Mouse (Mus musculus): Measurements from ENCODE around the gene Zfp740. TPM values are rescaled to one million over a fixed set of nuclear protein-coding genes. Genes with fewer than 3 reads are reported as not detected.

Gene Zfp740
- polyA plus RNA-seq, 1 experiment: 46.6 TPM

DNA sequence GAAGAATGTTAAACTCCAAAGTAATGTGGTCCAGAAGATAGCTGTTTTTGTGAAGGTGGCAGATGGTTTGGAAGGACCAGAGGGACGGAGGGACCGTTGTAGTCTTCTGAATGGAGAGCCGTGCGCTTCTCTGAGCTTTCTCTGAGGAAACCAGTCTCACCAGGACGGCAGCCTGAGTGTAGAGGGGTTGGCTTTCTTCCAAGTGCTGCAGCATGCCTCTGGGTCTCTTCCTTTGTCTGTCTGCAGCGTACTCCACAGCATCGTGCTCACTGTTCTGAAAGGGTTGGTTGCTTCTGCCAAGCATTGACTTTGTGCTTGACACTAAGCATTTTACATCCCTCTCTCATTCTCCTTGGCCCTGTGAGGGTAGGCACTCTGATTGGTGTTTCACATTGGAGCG lies 2.7 kb downstream of the Zfp740 start:
- 19% methylated on average over 8 of the region's 8 CpGs for WGBS
- no peak for DNase-seq
- Histone ChIP-seq H3K4me3 (replicated peaks; ENCODE audit: extremely low read depth, low read depth, low read length) (no peak overlapping the region), H3K4me1 (ENCODE audit: control insufficient read depth, insufficient read depth, low read length) (peaks cover 27% of the 10 kb centered on the region)
- TF ChIP-seq POLR2A (IDR thresholded peaks at IDR 0.05; ENCODE audit: borderline replicate concordance, extremely low read depth, low read depth, low read length) (no peak), CTCF (IDR thresholded peaks at IDR 0.05; ENCODE audit: insufficient read depth, low read length) (no peak)

DNA sequence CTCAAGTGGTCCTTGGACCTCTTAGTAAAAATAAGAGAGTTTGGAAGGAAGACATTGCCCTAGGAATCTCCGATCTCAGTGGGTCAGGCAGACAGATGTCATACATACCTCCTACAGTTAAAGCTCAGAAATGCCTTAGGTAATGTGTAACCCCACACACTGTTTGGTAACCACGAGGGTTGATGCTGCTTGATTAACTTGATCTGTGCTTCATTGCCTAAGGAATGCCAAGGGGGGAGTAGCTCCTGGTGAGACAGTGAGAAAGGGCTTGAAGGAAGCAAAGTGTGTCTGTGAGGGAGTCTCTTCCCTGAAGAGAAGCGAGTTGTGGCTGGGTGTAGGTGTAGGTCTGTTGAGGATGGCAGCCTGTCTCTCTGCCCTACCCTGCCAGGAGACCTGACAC lies 4.3 kb downstream of the Zfp740 start:
- Histone ChIP-seq H3K4me3 (replicated peaks; ENCODE audit: extremely low read depth, low read depth, low read length) (no peak overlapping the region), H3K4me1 (ENCODE audit: control insufficient read depth, insufficient read depth, low read length) (peaks cover 25% of the 10 kb centered on the region)
- TF ChIP-seq POLR2A (IDR thresholded peaks at IDR 0.05; ENCODE audit: borderline replicate concordance, extremely low read depth, low read depth, low read length) (no peak), CTCF (IDR thresholded peaks at IDR 0.05; ENCODE audit: insufficient read depth, low read length) (no peak)
- no peak for DNase-seq
- 69% methylated on average over 3 of the region's 3 CpGs for WGBS

DNA sequence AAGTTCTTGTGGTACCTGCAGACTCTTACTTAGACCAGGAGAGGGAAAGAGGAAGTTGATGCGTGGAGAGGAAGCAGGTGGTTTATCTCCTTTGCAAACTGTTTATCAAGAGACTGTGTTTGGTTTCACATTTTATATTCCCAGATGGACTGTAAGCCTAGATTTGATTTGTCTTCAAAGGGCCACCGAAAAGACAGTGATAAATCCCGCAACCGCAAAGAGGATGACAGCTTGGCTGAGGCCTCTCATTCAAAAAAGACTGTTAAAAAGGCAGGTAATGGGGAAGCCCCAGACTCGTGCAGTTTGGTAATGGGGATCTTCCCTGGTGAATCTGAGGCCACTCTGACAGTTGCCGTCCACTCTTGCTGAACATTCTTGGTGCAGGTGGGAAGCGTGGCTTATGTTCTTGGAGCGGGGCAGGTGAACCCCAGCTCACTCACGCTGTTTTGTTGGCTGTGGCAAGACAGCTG lies 5.1 kb downstream of the Zfp740 start:
- Histone ChIP-seq H3K4me3 (replicated peaks; ENCODE audit: extremely low read depth, low read depth, low read length) (no peak overlapping the region), H3K4me1 (ENCODE audit: control insufficient read depth, insufficient read depth, low read length) (peaks cover 24% of the 10 kb centered on the region)
- TF ChIP-seq POLR2A (IDR thresholded peaks at IDR 0.05; ENCODE audit: borderline replicate concordance, extremely low read depth, low read depth, low read length): no peak
- TF ChIP-seq CTCF (IDR thresholded peaks at IDR 0.05; ENCODE audit: insufficient read depth, low read length): no peak
- WGBS: 56% methylated on average over 9 of the region's 9 CpGs
- DNase-seq: no peak

DNA sequence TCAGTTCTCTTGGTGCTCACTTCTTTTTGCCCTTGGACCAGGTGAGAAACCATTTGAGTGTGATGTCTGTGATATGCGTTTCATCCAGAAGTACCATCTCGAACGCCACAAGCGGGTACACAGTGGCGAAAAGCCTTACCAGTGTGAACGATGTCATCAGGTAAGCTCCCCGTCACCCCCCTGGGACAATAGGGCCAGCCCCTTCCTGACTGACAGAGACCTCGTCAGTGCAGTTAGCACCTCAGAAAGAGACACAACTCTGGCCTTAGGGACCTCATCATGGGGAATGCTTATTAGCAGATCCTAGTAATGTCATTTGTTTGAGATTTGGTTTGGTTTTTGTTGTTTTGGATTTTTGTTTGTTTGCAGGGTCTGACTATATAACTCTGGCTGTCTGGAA lies 6.1 kb downstream of the Zfp740 start:
- H3K4me1 ChIP-seq (ENCODE audit: control insufficient read depth, insufficient read depth, low read length): peaks cover 24% of the 10 kb centered on the region
- WGBS: 90% methylated on average over 8 of the region's 8 CpGs
- no peak for TF ChIP-seq POLR2A (IDR thresholded peaks at IDR 0.05; ENCODE audit: borderline replicate concordance, extremely low read depth, low read depth, low read length)
- no peak for TF ChIP-seq CTCF (IDR thresholded peaks at IDR 0.05; ENCODE audit: insufficient read depth, low read length)
- no peak for DNase-seq
- H3K4me3 ChIP-seq (replicated peaks; ENCODE audit: extremely low read depth, low read depth, low read length): no peak overlapping the region

DNA sequence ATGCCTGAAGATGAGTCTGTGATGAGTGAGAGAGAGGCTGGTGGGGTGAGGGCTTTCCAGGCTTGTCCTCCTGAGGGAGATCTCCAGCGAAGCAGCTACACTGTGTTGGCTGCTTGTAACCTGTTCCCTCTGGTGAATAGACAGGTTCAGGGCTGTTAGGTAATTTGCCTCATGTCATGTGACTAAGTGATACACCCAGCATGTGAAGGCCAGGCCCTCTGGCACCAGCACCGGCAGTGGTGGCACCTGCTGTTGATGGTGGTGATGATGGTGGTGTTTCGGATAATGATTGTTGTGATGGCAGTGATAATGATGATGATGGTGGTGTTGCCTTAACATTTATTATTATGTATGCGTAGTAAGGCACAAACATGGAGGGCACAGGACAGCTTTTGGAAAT lies 7.8 kb downstream of the Zfp740 start:
- Histone ChIP-seq H3K4me3 (replicated peaks; ENCODE audit: extremely low read depth, low read depth, low read length) (no peak overlapping the region), H3K4me1 (ENCODE audit: control insufficient read depth, insufficient read depth, low read length) (peaks cover 11% of the 10 kb centered on the region)
- no peak for DNase-seq
- WGBS: 87% methylated on average over 4 of the region's 4 CpGs
- TF ChIP-seq CTCF (IDR thresholded peaks at IDR 0.05; ENCODE audit: insufficient read depth, low read length) (no peak), POLR2A (IDR thresholded peaks at IDR 0.05; ENCODE audit: borderline replicate concordance, extremely low read depth, low read depth, low read length) (no peak)

DNA sequence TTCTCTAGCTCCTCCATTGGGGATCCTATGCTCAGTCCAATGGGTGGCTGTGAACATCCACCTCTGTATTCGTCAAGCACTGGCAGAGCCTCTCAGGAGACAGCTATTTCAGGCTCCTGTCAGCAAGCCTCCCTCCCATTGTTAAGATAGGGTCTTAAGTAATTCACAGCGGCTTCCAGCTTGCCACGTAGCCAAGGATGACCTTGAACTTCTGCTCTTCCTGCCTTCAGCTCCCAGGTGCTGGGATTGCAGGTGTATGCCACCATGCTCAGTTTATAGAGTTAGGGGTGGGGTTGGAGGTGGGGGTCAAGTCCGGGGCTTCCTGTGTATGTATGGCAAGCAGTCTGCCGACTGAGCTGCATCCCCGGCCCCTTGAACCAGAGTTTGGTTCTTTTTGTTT lies 8.8 kb downstream of the Zfp740 start:
- Histone ChIP-seq H3K4me1 (ENCODE audit: control insufficient read depth, insufficient read depth, low read length) (peaks cover 7% of the 10 kb centered on the region), H3K4me3 (replicated peaks; ENCODE audit: extremely low read depth, low read depth, low read length) (no peak overlapping the region)
- 62% methylated on average over 6 of the region's 6 CpGs for WGBS
- TF ChIP-seq CTCF (IDR thresholded peaks at IDR 0.05; ENCODE audit: insufficient read depth, low read length): no peak
- TF ChIP-seq POLR2A (IDR thresholded peaks at IDR 0.05; ENCODE audit: borderline replicate concordance, extremely low read depth, low read depth, low read length): no peak
- DNase-seq: no peak

DNA sequence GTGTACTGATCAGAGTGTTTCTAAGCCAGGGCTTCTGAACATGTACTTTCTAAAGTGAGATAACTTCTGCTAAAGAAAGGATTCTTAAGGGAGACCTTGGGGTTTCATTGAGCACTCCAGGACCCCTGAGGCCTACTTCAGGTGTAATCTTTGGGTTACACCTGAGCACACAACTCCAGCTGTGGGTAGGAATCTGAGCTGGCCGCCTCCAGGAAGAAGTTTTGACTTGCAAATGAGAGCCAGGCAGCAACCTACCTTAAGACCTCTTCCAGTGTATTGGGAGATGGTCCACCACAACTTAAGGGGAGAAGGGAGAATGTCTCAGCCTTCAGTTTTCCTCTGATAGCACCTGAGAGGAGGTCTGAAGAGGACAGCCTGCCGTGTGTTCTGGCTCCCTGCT lies 11.1 kb downstream of the Zfp740 start:
- no peak overlapping the region for H3K4me3 ChIP-seq (replicated peaks; ENCODE audit: extremely low read depth, low read depth, low read length)
- no peak for DNase-seq
- no peak for TF ChIP-seq CTCF (IDR thresholded peaks at IDR 0.05; ENCODE audit: insufficient read depth, low read length)
- TF ChIP-seq POLR2A (IDR thresholded peaks at IDR 0.05; ENCODE audit: borderline replicate concordance, extremely low read depth, low read depth, low read length): no peak
- no peaks in the 10 kb centered on the region for H3K4me1 ChIP-seq (ENCODE audit: control insufficient read depth, insufficient read depth, low read length)
- 57% methylated on average over 2 of the region's 2 CpGs for WGBS

DNA sequence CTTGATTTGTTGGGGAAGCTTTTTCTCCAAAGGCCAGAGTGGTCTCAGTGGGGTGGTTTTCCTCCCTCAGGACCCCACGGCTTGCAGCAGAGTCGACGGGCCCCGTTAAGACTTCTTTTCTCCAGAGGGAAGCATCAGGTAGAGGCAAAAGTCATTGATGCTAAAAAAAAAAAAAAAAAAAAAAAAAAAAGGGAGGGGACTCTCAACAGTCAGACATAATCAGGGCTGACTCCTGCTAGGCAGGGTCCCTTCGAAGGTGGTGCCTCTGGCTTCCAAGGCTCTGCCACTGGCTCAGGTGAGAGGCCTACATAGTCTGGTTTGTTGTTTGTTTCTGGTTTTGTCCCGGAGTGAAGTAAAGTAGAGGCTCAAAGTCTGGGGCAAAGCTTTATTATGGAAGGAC lies 12.6 kb downstream of the Zfp740 start:
- no peaks in the 10 kb centered on the region for H3K4me1 ChIP-seq (ENCODE audit: control insufficient read depth, insufficient read depth, low read length)
- DNase-seq: no peak
- no peak overlapping the region for H3K4me3 ChIP-seq (replicated peaks; ENCODE audit: extremely low read depth, low read depth, low read length)
- TF ChIP-seq CTCF (IDR thresholded peaks at IDR 0.05; ENCODE audit: insufficient read depth, low read length) (no peak), POLR2A (IDR thresholded peaks at IDR 0.05; ENCODE audit: borderline replicate concordance, extremely low read depth, low read depth, low read length) (no peak)
- 80% methylated on average over 6 of the region's 6 CpGs for WGBS

DNA sequence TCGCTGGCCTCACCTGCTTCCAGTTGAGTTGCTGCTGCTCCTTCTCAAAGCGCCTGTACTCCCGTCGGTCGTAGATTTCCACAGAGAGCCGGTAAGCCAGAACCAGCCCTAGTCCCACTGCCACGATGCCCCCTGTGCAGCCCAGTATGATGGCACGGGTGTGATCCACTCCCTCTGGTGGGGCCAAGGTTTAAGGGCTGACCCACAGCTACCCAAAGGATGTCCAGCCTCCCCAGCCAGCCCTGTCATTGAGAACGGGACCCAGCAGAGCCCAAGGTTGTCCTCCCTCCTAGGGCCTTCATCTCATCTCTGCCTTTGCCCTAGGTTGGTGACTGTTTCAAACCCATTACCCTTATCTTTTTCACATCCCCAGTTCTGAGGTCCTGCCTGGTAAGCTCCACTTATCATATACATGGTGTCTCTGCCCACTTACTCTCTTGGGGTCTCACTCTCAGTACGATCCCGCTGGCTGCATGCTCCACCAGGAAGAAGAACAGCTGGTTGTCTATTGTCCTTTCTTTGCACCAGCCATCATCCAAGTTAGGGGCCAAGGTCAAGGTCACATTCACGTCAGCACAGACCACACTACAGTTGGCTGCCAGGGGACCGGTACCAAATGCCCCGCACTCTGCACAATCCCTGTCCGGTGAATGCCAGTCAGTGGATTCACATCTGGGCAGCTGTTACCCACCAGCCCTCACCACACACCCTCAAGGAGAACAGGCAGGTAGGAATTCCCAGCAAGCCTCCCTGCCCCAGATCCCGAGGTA lies 13.6 kb downstream of the Zfp740 start:
- Histone ChIP-seq H3K4me1 (ENCODE audit: control insufficient read depth, insufficient read depth, low read length) (no peaks in the 10 kb centered on the region), H3K4me3 (replicated peaks; ENCODE audit: extremely low read depth, low read depth, low read length) (no peak overlapping the region)
- TF ChIP-seq CTCF (IDR thresholded peaks at IDR 0.05; ENCODE audit: insufficient read depth, low read length): no peak
- no peak for TF ChIP-seq POLR2A (IDR thresholded peaks at IDR 0.05; ENCODE audit: borderline replicate concordance, extremely low read depth, low read depth, low read length)
- DNase-seq: no peak
- WGBS: 75% methylated on average over 16 of the region's 16 CpGs

DNA sequence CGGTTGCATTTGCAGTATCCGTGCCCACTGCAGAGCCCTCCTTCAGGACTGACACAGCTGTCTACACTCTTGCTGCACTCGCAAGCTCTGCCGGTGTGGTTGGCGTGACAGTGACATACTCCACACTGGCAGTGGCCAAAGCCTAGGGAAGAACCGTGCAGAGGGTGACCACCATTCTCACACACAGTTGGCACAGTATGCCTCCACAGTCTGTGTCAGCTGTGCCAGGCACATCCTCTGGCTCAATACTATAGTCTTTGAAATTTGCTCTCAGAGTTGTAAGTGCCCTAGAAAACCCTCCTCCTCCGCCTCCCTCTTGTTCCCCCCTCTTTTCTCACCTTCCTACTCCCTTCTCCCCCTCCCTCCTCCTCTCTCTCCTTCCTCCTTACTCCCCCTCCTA lies 14.3 kb downstream of the Zfp740 start:
- H3K4me1 ChIP-seq (ENCODE audit: control insufficient read depth, insufficient read depth, low read length): no peaks in the 10 kb centered on the region
- no peak for TF ChIP-seq CTCF (IDR thresholded peaks at IDR 0.05; ENCODE audit: insufficient read depth, low read length)
- 0 out of 2 replicates have a peak, but pooled peaks have one; percentile 13 for TF ChIP-seq POLR2A (IDR thresholded peaks at IDR 0.05; ENCODE audit: borderline replicate concordance, extremely low read depth, low read depth, low read length)
- no peak overlapping the region for H3K4me3 ChIP-seq (replicated peaks; ENCODE audit: extremely low read depth, low read depth, low read length)
- DNase-seq: no peak
- WGBS: 73% methylated on average over 7 of the region's 7 CpGs

Measured in lung, adult 2 months (tissue).